Mouse (Mus musculus) ovary, postnatal 14 days (tissue): ENCODE results near the gene Sdk1.

Experiments
- DNase-seq: peaks from one replicate; pipeline ENCODE4 v3.0.0; 2022; ENCODE audit warnings: low spot score

Sdk1 gene

GRCm38 (mm10) chr5:141344376-141344775 lies 103.1 kb downstream of the Sdk1 start:
- DNase-seq: no peak

GRCm38 (mm10) chr5:141345476-141345875 lies 104.2 kb downstream of the Sdk1 start:
- DNase-seq: no peak

DNA sequence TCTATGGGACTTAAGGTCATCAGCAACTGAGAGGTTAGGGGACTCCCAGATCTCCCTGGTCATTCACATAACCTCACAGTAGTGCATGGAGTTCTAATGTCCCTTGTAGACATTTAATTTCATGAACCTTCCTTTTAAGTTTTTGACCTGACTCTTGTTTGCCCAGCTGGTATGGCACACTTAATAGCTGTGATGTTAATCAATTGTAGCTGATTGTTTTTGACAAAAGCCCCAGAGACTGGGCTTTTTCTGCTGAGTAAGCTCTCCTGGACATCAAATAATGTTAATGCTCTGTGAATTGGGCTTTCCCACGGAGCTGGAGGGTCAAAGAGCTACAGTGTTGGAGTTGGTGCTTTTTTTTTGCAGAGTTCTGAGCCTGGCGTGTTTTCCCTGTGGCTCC lies 121.4 kb downstream of the Sdk1 start:
- no peak for DNase-seq

DNA sequence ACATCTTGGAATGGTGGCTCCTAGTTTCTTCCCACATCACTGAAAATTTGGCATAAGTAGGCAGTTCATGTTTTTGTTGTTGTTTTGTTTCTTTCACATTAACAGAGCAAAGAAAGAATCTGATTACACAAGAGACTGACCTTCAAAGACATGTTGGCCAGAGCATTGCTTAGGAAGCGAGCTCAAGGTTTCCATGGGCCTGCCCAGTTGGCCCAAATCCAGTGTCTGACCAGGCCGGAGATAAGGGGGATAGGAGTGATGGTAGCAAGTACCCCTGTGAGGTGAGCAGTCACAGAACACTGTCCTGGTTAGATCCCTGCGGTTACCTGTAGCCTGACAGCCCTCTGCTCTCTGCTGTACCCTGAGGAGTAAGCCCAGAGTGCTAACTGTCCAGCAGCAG lies 122.7 kb downstream of the Sdk1 start:
- DNase-seq: no peak

DNA sequence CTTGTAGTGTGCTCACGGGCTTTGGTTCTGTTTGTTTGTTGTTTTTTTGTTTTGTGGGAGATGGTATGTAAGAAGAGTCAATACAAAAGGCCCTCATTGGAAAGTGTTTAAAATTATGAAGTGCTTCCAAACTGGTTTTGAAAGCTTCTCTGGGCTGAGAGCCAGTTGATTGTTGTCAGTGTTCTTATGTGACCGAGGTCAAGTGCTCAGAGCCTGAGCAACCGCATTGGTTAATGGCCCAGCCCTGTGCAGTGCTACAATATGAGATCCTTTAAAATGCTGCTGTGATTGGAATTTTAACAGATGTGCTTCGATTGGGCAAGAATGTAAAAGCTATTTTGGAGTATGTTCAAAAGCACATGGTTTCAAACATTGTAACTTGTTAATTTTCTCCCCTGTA lies 127.3 kb downstream of the Sdk1 start:
- no peak for DNase-seq

DNA sequence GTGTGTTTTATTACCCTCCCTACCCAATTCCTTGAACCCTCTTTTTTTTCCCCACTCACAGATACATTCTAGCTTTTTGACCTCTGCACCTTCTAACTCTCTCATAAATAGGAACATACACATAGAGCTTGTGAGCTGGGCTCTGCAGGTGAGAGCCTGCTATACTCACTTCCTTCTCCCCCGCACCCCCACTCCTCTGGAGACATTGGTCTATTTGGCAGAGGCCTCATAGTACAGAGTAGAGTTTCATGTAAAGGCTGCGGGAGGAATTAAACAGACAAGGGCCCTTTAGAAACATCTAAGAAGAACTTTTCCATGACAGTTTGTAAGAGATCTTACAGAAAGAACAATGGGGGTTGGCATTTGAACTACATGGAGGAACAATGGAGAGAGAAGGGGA lies 133.5 kb downstream of the Sdk1 start:
- no peak for DNase-seq

DNA sequence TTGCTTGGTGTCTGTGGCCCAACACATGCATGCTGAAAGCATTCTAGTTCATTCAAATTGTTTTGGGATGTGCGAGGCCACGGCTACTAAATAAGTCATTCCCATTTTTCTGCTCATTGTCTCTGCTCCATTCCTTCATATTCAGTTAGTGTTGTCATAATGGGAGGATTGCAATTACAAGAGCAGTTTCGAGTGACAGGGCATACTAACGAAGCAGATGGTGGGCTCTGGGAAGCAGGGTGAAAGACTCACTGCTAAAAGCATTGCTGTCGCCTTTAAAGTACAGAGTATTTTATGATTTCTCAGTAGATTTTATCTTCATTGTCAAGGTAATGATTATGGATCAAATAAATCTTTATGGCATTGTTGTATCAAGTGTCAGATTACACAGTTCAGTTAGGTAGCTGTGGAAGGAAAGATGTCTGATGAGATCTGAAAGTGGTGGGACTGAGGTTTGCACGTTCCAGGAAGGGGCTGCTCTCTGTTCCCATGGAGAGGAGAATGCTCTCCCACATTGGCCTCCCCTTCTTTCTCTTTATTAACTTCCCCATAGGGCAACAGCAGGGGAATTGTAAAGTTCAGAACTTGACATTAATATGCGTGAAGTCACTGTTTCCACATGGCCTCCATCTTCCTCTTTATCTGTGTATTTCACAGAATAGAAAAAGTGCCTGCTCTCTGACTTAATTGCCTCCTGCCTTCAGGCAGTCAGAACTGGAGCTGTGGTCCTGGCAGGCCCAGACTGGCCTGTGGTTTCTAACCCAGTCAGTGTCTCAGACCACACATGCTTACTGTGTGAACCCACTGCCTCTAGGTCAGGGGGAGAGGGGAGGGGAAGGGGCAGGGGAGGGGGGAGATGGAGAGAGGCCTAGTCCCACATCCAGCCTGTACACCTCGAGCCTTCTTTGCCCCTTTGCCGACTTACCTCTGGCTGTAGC lies 138.8 kb downstream of the Sdk1 start:
- no peak for DNase-seq

GRCm38 (mm10) chr5:141380774-141381156 lies 139.5 kb downstream of the Sdk1 start:
- DNase-seq: no peak

DNA sequence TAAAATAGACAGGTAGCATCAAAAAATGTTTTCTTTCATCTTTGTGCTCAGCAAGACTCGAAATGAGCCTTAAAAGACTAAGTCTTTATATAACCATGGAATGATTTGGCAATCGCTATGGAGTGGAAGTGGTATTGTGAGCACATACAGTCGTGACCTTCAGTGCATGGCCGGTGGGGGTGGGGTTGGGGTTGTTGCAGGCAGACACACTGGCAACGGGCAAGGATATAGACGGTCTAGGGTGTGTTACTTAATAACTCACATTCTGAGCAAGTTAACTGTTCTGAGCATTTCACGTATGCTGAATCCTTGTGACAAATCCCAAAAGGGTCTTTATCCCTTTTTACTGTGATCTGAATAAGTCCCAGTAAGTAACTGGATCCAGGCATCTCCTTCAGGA lies 140.3 kb downstream of the Sdk1 start:
- no peak for DNase-seq

GRCm38 (mm10) chr5:141382246-141382835 lies 141.1 kb downstream of the Sdk1 start:
- no peak for DNase-seq

DNA sequence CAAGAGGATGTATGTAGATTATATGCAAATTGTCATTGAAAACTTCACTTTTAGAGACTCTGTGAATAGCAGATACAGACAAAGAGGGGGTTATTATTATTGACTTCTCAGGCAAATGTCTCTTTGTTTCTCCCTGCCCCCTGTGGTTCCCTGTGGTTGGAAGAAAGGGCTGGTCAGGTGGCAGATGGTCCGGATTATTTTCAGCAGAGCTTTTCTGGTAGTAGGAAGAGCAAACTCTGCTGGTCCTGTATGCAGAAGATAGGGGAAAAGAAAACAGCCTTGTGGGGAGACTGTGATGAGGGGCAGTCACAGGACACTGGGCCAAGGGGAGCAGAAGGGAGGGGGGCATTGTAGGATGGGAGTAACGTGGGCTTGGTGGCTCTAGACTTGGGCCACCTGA lies 147.2 kb downstream of the Sdk1 start:
- no peak for DNase-seq

DNA sequence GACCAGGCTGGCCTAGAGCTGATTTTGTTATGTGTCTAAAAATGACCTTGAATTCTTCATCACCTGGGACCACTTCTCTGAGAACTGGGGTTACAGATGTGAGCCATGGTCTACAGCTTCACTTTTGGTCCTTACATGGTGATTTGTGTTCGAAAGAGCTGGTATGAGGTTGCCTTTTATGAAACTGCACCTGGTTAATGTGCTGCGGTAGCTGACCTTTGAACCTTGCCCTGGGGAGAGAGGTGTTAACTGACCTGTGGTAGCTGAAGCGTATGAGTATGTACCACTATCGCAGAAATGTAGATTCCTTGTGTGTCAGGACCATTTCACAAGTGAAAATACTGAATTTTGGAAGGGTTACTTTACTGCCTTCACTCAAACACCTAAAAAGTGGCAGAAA lies 149.3 kb downstream of the Sdk1 start:
- no peak for DNase-seq

DNA sequence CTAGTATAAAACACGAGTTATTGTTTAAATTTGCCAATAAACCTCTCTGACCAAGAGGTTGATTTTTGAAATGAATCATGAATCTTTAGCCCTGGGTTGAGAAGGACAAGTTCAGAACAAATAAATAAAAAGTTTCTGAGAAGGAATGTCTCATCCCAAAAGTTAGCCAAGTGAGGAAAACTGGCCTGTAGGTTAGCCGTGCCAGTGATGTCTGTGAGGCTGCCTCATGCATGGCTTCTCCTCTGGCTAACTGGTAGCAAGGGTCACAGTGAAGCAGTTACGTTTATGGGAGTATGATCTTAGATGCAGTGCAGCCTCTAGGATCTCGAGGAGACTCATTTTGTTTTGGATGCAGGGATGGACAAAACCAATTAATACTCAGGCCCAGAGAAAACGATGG lies 149.9 kb downstream of the Sdk1 start:
- DNase-seq: no peak

GRCm38 (mm10) chr5:141393846-141394245 lies 152.6 kb downstream of the Sdk1 start:
- DNase-seq: no peak

- DNase-seq: no peak
These were observed 153.3 kb downstream of the Sdk1 start for GRCm38 (mm10) chr5:141394586-141394985.

DNA sequence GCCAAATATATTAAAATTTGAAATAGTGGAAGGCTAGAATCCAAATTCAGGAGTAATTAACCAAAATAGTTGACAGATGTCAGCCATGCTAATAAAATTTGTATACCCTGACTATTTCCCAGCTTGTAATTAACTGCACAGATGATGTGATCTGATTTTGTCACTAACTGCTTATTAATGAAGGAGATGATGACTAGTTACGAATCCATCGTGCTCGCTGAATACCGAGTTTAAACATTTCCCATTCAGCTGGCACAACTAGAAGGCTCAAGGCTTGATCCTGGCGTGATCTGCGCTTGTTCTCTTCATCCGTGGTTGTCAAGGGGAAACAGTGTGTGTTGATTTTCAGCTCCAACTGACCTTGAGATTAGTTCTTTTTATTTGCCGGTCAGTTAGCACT lies 162.5 kb downstream of the Sdk1 start:
- no peak for DNase-seq

DNA sequence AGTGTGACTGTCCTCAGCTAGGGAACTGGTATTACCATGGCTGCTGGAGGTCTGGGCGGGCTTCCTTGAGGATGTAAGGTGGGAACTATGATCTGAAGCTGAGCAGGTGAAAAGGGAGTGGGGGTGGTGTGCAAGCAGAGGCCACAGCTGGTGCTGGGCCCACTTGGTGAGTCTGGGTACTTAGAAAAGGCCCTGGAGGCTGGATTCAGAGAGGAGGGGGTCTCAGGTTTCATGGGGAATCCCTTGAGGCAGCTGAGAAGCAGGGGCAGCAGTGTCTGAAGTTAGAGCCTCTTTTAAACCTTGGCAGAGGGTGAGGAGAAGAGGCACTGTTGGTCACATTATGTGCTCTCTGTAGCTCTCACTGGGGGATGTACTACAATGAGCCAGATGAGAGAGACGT lies 163.4 kb downstream of the Sdk1 start:
- no peak for DNase-seq

DNA sequence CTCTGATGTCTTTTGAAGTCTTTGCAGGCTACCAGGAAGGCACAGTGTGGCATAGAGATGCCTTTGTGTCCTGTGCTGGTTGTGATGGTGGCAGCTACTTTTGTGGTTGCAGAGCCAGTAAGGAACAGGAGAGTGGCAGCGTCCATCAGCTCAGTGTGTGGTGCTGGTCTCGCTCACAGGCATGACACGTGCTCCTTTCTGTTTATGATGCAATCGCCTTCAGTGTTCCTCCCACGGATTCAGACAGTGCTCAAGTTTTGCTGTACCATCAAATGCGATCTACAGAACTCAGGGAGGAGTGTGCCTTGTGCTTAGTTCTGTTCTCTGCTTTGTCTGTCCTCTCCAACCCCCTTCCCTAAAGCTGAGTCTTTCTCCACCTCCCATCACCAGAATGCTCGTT lies 165.6 kb downstream of the Sdk1 start:
- DNase-seq: no peak

DNA sequence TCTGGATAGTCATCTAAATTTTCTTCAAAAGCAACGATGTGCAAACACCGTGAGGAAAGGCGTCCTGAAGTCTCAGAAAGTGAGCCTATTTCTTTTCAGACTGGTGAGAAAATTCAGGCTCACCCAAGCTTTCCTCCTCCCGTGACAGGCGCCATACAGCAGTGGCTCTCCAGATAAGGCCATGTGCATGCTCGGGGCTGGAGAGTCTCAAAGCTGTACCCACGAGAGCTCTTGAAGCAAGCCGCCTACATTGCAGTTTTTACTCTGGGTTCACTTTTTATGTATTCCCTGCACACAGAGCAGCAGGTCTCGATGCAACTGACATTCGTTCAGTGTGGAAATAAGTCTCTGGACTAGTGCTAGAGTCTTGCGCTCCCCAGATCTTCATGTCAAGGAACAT lies 171.7 kb downstream of the Sdk1 start:
- DNase-seq: no peak

DNA sequence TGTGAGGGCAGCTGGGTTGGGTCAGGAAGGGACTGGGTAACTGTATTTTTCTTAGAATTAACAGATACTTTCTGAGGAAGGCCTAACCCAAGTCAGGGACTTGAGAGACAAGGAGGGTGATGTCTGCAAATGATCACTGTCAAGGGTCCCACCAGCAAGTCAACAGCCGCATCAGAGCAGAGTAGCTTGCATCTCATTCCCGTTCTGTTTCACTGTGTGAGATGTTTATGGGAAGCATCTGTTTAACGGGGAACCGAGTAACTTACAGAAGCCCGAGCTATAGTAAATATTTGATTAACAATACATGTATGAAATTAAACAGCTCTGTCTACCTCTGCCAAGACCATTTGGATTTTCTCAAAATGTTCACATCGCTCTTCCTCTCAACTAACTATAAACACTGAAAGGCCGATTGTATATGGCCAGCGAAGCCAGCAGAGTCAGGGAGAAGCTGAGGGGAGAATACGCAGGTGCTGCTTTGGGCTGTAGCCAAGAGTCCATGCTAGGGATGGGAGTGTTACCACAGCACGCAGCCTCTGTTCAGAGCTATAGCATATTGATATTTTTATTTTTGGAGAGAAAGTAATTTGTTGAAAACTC lies 174.5 kb downstream of the Sdk1 start:
- no peak for DNase-seq

DNA sequence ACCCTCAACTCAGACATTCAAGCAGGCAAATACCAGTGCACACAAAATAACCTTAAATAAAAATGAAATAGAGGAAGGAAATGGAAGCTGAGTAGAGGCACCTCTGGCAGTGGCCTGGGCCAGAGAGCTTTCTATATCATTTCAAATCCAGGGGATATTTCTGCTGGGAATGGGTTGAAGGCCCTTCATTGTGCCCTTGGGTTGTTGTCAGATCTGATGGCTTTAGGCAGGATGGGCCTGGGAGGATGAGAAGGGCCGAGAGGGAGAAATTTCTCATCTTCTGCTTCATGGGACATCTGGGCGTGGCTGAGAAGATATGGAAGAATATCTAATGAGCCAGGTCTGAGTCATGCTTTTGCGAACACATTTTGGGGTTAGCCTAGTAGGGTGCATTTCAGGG lies 186.8 kb downstream of the Sdk1 start:
- no peak for DNase-seq

DNA sequence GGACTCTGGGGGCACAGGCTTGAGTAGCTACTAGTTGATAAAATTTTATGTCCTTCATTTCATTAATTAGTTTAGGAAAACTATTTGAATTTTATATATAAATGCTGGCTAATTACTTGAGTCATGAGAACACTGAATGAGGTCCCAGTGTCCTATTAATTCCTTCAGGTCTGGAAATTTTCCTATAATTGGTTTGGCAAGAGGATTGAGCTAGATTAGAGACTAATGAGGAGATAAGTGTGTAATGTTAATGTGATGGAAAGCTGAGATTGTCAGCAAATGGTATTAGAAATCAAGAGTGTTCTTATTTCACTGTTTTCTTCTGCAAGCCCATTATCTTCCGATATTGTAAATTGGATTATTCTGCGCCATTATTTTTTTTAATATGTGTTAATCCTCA lies 192.0 kb downstream of the Sdk1 start:
- no peak for DNase-seq

GRCm38 (mm10) chr5:141447247-141447646 lies 206.0 kb downstream of the Sdk1 start:
- DNase-seq: no peak
